Mouse (Mus musculus): Measurements from ENCODE around the gene Cry1.

Cry1 gene

GRCm38 (mm10) chr10:85161745-85162351 lies 23.0 kb downstream of the Cry1 start:
- DNase-seq (ENCODE audit: low spot score in 2 of 2) = no peak

- no peak for DNase-seq (ENCODE audit: low spot score in 2 of 2)
Measured at GRCm38 (mm10) chr10:85159989-85160619, 24.8 kb downstream of the Cry1 start.

- DNase-seq (ENCODE audit: low spot score in 2 of 2) = no peak
Measured at GRCm38 (mm10) chr10:85157451-85157850, 27.4 kb downstream of the Cry1 start.

- DNase-seq (ENCODE audit: low spot score in 2 of 2) = peak; percentile 17 to 67
Measured at GRCm38 (mm10) chr10:85154195-85154594, 30.7 kb downstream of the Cry1 start.

- DNase-seq (ENCODE audit: low spot score in 2 of 2) = no peak
Measured at GRCm38 (mm10) chr10:85149226-85149625, 35.6 kb downstream of the Cry1 start.

GRCm38 (mm10) chr10:85146282-85146681 lies 38.6 kb downstream of the Cry1 start:
- DNase-seq (ENCODE audit: low spot score in 2 of 2) = no peak

GRCm38 (mm10) chr10:85141465-85141864 lies 43.4 kb downstream of the Cry1 start:
- DNase-seq (ENCODE audit: low spot score in 2 of 2) = no peak

- no peak for DNase-seq (ENCODE audit: low spot score in 2 of 2)
Measured at GRCm38 (mm10) chr10:85136573-85136972, 48.3 kb downstream of the Cry1 start.

GRCm38 (mm10) chr10:85128453-85128852 lies 56.4 kb downstream of the Cry1 start:
- DNase-seq (ENCODE audit: low spot score in 2 of 2) = peak; percentile 21 to 67

- DNase-seq (ENCODE audit: low spot score in 2 of 2) = peak; percentile 69 to 90
Measured at GRCm38 (mm10) chr10:85127395-85128287, 57.2 kb downstream of the Cry1 start, which contains the start of gene Mterf2. Mterf2 (minus strand) TSS chr10:85128027.

GRCm38 (mm10) chr10:85125184-85125583 lies 59.7 kb downstream of the Cry1 start:
- DNase-seq (ENCODE audit: low spot score in 2 of 2) = no peak

- no peak for DNase-seq (ENCODE audit: low spot score in 2 of 2)
Measured at GRCm38 (mm10) chr10:85114409-85114808, 70.5 kb downstream of the Cry1 start.

GRCm38 (mm10) chr10:85103085-85103885 lies 81.6 kb downstream of the Cry1 start:
- DNase-seq (ENCODE audit: low spot score in 2 of 2) = peak; percentile 29 to 37

- peak; percentile 76 to 84 for DNase-seq (ENCODE audit: low spot score in 2 of 2)
Measured at GRCm38 (mm10) chr10:85102247-85103084, 82.4 kb downstream of the Cry1 start, which contains the start of the genes Fhl4 and Tmem263. Fhl4 (minus strand) TSS chr10:85102495. Tmem263 (plus strand) TSS chr10:85102627.

GRCm38 (mm10) chr10:85101841-85102240 lies 83.0 kb downstream of the Cry1 start:
- DNase-seq (ENCODE audit: low spot score in 2 of 2) = no peak
